Mouse (Mus musculus): ENCODE results near the gene Fbxo44. TPM values are rescaled to one million over a fixed set of nuclear protein-coding genes. Genes with fewer than 3 reads are reported as not detected.

Fbxo44 gene
- total and polyA plus RNA-seq, 3 experiments: 2.3 to 6.2 TPM; not detected in 1

DNA sequence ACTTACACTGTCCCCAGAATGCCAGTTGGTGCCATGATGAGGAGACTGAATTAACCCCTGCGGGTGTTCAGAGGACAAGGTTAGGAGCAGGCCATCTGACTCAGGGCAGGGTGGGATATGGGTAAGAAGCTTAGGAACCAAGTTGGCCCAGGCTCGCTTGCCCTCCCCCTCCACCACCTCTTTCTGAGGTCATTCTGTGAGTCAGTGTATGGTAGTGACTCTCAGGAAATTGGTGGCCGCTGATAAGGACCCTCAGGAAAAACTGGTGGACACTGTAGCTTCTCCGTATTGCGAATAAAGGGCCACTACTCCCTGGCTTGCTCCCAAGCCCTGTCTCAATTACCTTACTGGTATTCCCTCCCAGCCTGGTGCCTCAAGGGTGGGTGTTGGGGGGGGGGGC is 51.1 kb downstream of the Fbxo44 start:
- peaks cover 0 to 7% of the 10 kb centered on the region in 2 experiments; a peak in 1 of 4 replicates for H3K4me1 ChIP-seq (ENCODE audit: control insufficient read depth in 1 of 2, insufficient read depth in 2 of 2, low read length in 2 of 2)
- H3K36me3 ChIP-seq (ENCODE audit: control insufficient read depth in 1 of 2, insufficient read depth in 2 of 2, low read length in 2 of 2): no peaks in the 10 kb centered on the region; a peak in 1 of 4 replicates
- H3K9me3 ChIP-seq (replicated peaks; ENCODE audit: insufficient read depth, low read length): no peaks in the 10 kb centered on the region
- H3K9ac ChIP-seq (ENCODE audit: control insufficient read depth, low read depth, low read length, poor library complexity, severe bottlenecking): no peak overlapping the region
- no peaks in the 10 kb centered on the region for H3K27me3 ChIP-seq (ENCODE audit: control insufficient read depth in 1 of 2, insufficient read depth in 2 of 2, low read length in 2 of 2)
- H3K27ac ChIP-seq (ENCODE audit: control insufficient read depth, low read depth, low read length): peak overlapping the region; percentile 24; the same call in 1 of the 2 replicates
- DNase-seq (ENCODE audit: low read depth, low spot score): no peak
- TF ChIP-seq TAL1 (IDR thresholded peaks at IDR 0.05; ENCODE audit: low read length) (peak; percentile 10; the same call in 1 of the 2 replicates), TBP (IDR thresholded peaks at IDR 0.05; ENCODE audit: low read depth, low read length) (no peak)
- H3K4me3 ChIP-seq (ENCODE audit: control insufficient read depth in 1 of 2, insufficient read depth in 1 of 2, low read depth in 2 of 2, low read length in 2 of 2): no peak overlapping the region
- no peaks in the 10 kb centered on the region for H3K79me2 ChIP-seq (ENCODE audit: control insufficient read depth, insufficient read depth, low read length, poor library complexity)

DNA sequence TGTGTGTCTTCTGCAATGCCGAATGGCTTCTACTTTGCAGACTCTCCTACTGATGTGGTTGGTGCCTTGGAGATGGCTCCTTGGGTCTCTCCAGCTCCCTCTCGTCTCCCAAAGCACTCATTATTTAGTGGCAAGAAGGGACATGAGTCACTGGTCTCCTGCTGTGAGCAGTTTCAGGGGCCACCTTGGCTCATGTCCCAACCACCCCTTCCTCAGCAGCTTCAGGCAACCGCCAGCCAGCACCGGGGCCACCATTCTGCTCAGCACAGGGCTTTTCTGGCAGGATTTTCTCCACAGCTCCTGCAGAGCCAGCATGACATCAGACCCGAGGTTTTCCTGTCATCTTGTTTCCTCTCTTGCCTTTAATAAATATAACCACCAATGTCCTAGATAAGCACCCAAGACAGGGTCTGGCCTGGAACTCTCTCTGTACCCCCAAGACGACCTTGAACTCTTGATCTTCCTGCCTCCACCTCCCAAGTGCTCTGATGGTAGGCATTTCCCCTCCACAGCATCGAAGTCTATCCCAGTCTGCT is 51.6 kb downstream of the Fbxo44 start:
- TF ChIP-seq ZC3H11A (IDR thresholded peaks at IDR 0.05; ENCODE audit: low read depth, low read length) (no peak), ZKSCAN1 (IDR thresholded peaks at IDR 0.05; ENCODE audit: low read depth, low read length) (no peak), ETS1 (IDR thresholded peaks at IDR 0.05; ENCODE audit: low read depth, low read length) (no peak), CHD2 (IDR thresholded peaks at IDR 0.05; ENCODE audit: low read length) (no peak), ELF1 (IDR thresholded peaks at IDR 0.05; ENCODE audit: low read depth, low read length) (no peak), NRF1 (IDR thresholded peaks at IDR 0.05; ENCODE audit: insufficient read depth, low read depth, low read length, poor library complexity, severe bottlenecking) (no peak), TBP (IDR thresholded peaks at IDR 0.05; ENCODE audit: low read depth, low read length) (no peak), MXI1 (IDR thresholded peaks at IDR 0.05; ENCODE audit: low read depth, low read length) (no peak), MAFK (IDR thresholded peaks at IDR 0.05; ENCODE audit: borderline replicate concordance, low read depth, low read length) (no peak), POLR2A (IDR thresholded peaks at IDR 0.05; ENCODE audit: control insufficient read depth in 1 of 2, insufficient read depth in 1 of 2, low read depth in 1 of 2, low read length in 2 of 2, poor library complexity in 1 of 2) (no peak), MEF2A (IDR thresholded peaks at IDR 0.05; ENCODE audit: extremely low read depth, insufficient replicate concordance, low read depth, low read length, poor library complexity, severe bottlenecking) (no peak), ZNF384 (IDR thresholded peaks at IDR 0.05; ENCODE audit: low read depth, low read length) (no peak), POLR2AphosphoS2 (IDR thresholded peaks at IDR 0.05; ENCODE audit: low read length) (no peak), MYB (IDR thresholded peaks at IDR 0.05; ENCODE audit: low read depth, low read length) (no peak), USF2 (IDR thresholded peaks at IDR 0.05; ENCODE audit: borderline replicate concordance in 1 of 2, insufficient read depth in 1 of 2, low read depth in 1 of 2, low read length in 2 of 2) (no peak), SMC3 (IDR thresholded peaks at IDR 0.05; ENCODE audit: low read depth, low read length) (no peak), SIN3A (IDR thresholded peaks at IDR 0.05; ENCODE audit: low read length) (no peak), RAD21 (IDR thresholded peaks at IDR 0.05; ENCODE audit: low read depth, low read length) (no peak), USF1 (IDR thresholded peaks at IDR 0.05; ENCODE audit: low read depth, low read length) (no peak)
- no peak overlapping the region for H3K9ac ChIP-seq (ENCODE audit: control insufficient read depth, low read depth, low read length, poor library complexity, severe bottlenecking)
- H3K4me1 ChIP-seq (ENCODE audit: control insufficient read depth in 1 of 2, insufficient read depth in 2 of 2, low read length in 2 of 2): peaks cover 0 to 7% of the 10 kb centered on the region in 2 experiments; a peak in 1 of 4 replicates
- no peaks in the 10 kb centered on the region for H3K9me3 ChIP-seq (replicated peaks; ENCODE audit: insufficient read depth, low read length)
- H3K4me3 ChIP-seq (ENCODE audit: control insufficient read depth in 1 of 2, insufficient read depth in 1 of 2, low read depth in 2 of 2, low read length in 2 of 2): no peak overlapping the region
- H3K27ac ChIP-seq (ENCODE audit: control insufficient read depth, low read depth, low read length): peak overlapping the region; percentile 24; the same call in 1 of the 2 replicates
- no peak for DNase-seq (ENCODE audit: low read depth, low spot score)
- H3K27me3 ChIP-seq (ENCODE audit: control insufficient read depth in 1 of 2, insufficient read depth in 2 of 2, low read length in 2 of 2): no peaks in the 10 kb centered on the region
- no peaks in the 10 kb centered on the region; a peak in 1 of 4 replicates for H3K36me3 ChIP-seq (ENCODE audit: control insufficient read depth in 1 of 2, insufficient read depth in 2 of 2, low read length in 2 of 2)
- no peaks in the 10 kb centered on the region for H3K79me2 ChIP-seq (ENCODE audit: control insufficient read depth, insufficient read depth, low read length, poor library complexity)
